Mouse (Mus musculus) limb, embryonic 12.5 days (tissue): ENCODE data around the gene AI413582. TPM values are rescaled to one million over a fixed set of nuclear protein-coding genes. Genes with fewer than 3 reads are reported as not detected.

Experiments
- ATAC-seq: fragments of 200-750 bp; cut with Nextera tagmentation; 2 replicates; pipeline ENCODE4 v1.8.0; 2017; ENCODE audit warnings: low read depth, moderate TSS enrichment; ENCODE audit not compliant: insufficient number of reproducible peaks, insufficient read depth, low FRiP score, low TSS enrichment
- H3K27ac ChIP-seq: fragments of 300-500 bp; sonication (generic); 2 replicates; pipeline ENCODE4 v1.5.1; 2016; ENCODE audit warnings: mild to moderate bottlenecking, moderate library complexity
- H3K27me3 ChIP-seq: fragments of 300-500 bp; sonication (generic); 2 replicates; pipeline ENCODE4 v1.6.1; 2016; ENCODE audit warnings: mild to moderate bottlenecking, moderate library complexity
- H3K36me3 ChIP-seq: fragments of 300-500 bp; sonication (generic); 2 replicates; pipeline ENCODE4 v1.6.1; 2016; ENCODE audit warnings: mild to moderate bottlenecking, moderate library complexity
- H3K4me1 ChIP-seq: fragments of 300-500 bp; sonication (generic); replicated peaks from 2 replicates; pipeline ENCODE4 v1.6.1; 2016
- H3K4me2 ChIP-seq: fragments of 300-500 bp; sonication (generic); 2 replicates; pipeline ENCODE4 v1.6.1; 2016; ENCODE audit warnings: mild to moderate bottlenecking, moderate library complexity
- H3K4me3 ChIP-seq: fragments of 300-500 bp; sonication (generic); replicated peaks from 2 replicates; pipeline ENCODE4 v1.5.1; 2016; ENCODE audit warnings: mild to moderate bottlenecking
- H3K9ac ChIP-seq: fragments of 300-500 bp; sonication (generic); replicated peaks from 2 replicates; pipeline ENCODE4 v1.6.1; 2016; ENCODE audit warnings: mild to moderate bottlenecking, moderate library complexity
- H3K9me3 ChIP-seq: fragments of 300-500 bp; sonication (generic); 2 replicates; pipeline ENCODE4 v1.6.1; 2016; ENCODE audit warnings: mild to moderate bottlenecking, moderate library complexity
- WGBS: fragments of 180-500 bp; shearing (Covaris S2); methylation state at CpG from one replicate; pipeline ENCODE4 v1.1.7; 2016; 5-methylcytosine and 5-hydroxymethylcytosine counted together
- polyA plus RNA-seq: library from polyadenylated mRNA; unstranded; fragments of >200 nt; fragmentation: Nextera tagmentation; extraction: Ambion mirVana; gene quantifications from 2 replicates; pipeline ENCODE4 v1.2.1, GENCODE M21; 2016

The AI413582 gene
- polyA plus RNA-seq, 1 experiment from 2014 or later: 16.6 TPM

- H3K9ac ChIP-seq: no peak overlapping the region
- WGBS: 4% methylated on average over 10 of the region's 10 CpGs
- H3K27me3 ChIP-seq: no peaks in the 10 kb centered on the region
- 0 out of 2 replicates have a peak, but pooled peaks cover 4% of the 10 kb centered on the region for H3K4me1 ChIP-seq
- H3K36me3 ChIP-seq: no peaks in the 10 kb centered on the region
- peak; percentile 44; the same call in 1 of the 2 replicates for ATAC-seq
- peak overlapping the region; percentile 13; the same call in 1 of the 2 replicates for H3K4me2 ChIP-seq
- no peak overlapping the region for H3K4me3 ChIP-seq
- H3K9me3 ChIP-seq: no peaks in the 10 kb centered on the region
- no peak overlapping the region for H3K27ac ChIP-seq
Observed at GRCm38 (mm10) chr17:27534718-27535117, 30.8 kb downstream of the AI413582 start.

- Histone ChIP-seq H3K27ac (no peak overlapping the region), H3K9ac (no peak overlapping the region), H3K4me3 (no peak overlapping the region), H3K4me1 (0 out of 2 replicates have a peak, but pooled peaks cover 4% of the 10 kb centered on the region), H3K27me3 (no peaks in the 10 kb centered on the region), H3K4me2 (no peak overlapping the region), H3K9me3 (no peaks in the 10 kb centered on the region), H3K36me3 (no peaks in the 10 kb centered on the region)
- WGBS: 88% methylated on average over 3 of the region's 3 CpGs
- no peak for ATAC-seq
Observed at GRCm38 (mm10) chr17:27533354-27533753, 32.2 kb downstream of the AI413582 start.

GRCm38 (mm10) chr17:27532095-27532494 is 33.5 kb downstream of the AI413582 start:
- H3K4me3 ChIP-seq: no peak overlapping the region
- H3K36me3 ChIP-seq: no peaks in the 10 kb centered on the region
- H3K27me3 ChIP-seq: no peaks in the 10 kb centered on the region
- H3K9me3 ChIP-seq: no peaks in the 10 kb centered on the region
- ATAC-seq: no peak
- WGBS: 89% methylated on average over 8 of the region's 8 CpGs
- H3K27ac ChIP-seq: no peak overlapping the region
- H3K4me1 ChIP-seq: 0 out of 2 replicates have a peak, but pooled peaks cover 4% of the 10 kb centered on the region
- H3K9ac ChIP-seq: no peak overlapping the region
- no peak overlapping the region for H3K4me2 ChIP-seq

GRCm38 (mm10) chr17:27528767-27529166 is 36.8 kb downstream of the AI413582 start:
- H3K9ac ChIP-seq: 0 out of 2 replicates have a peak overlapping the region, but pooled peaks have one; percentile 6
- H3K27ac ChIP-seq: no peak overlapping the region
- WGBS: 51% methylated on average over 5 of the region's 5 CpGs
- H3K9me3 ChIP-seq: no peaks in the 10 kb centered on the region
- no peaks in the 10 kb centered on the region for H3K4me1 ChIP-seq
- H3K27me3 ChIP-seq: no peaks in the 10 kb centered on the region
- no peaks in the 10 kb centered on the region for H3K36me3 ChIP-seq
- no peak overlapping the region for H3K4me2 ChIP-seq
- H3K4me3 ChIP-seq: no peak overlapping the region
- no peak for ATAC-seq

GRCm38 (mm10) chr17:27528030-27528429 is 37.5 kb downstream of the AI413582 start:
- H3K36me3 ChIP-seq: no peaks in the 10 kb centered on the region
- H3K27ac ChIP-seq: no peak overlapping the region
- no peak overlapping the region for H3K4me3 ChIP-seq
- H3K27me3 ChIP-seq: peaks cover 3% of the 10 kb centered on the region
- H3K9me3 ChIP-seq: no peaks in the 10 kb centered on the region
- WGBS: 59% methylated on average over 8 of the region's 8 CpGs
- no peaks in the 10 kb centered on the region for H3K4me1 ChIP-seq
- no peak overlapping the region for H3K9ac ChIP-seq
- H3K4me2 ChIP-seq: no peak overlapping the region
- no peak for ATAC-seq

- Histone ChIP-seq H3K36me3 (no peaks in the 10 kb centered on the region), H3K27me3 (peaks cover 10% of the 10 kb centered on the region), H3K4me3 (no peak overlapping the region), H3K9ac (no peak overlapping the region), H3K9me3 (no peaks in the 10 kb centered on the region), H3K27ac (no peak overlapping the region), H3K4me1 (no peaks in the 10 kb centered on the region), H3K4me2 (no peak overlapping the region)
- ATAC-seq: no peak
- WGBS: 81% methylated on average over 6 of the region's 6 CpGs
Observed at GRCm38 (mm10) chr17:27527188-27527587, 38.4 kb downstream of the AI413582 start.

- ATAC-seq: no peak
- peaks cover 6% of the 10 kb centered on the region; the same call in 1 of the 2 replicates for H3K4me1 ChIP-seq
- no peaks in the 10 kb centered on the region for H3K36me3 ChIP-seq
- H3K9ac ChIP-seq: no peak overlapping the region
- 53% methylated on average over 7 of the region's 7 CpGs for WGBS
- H3K27ac ChIP-seq: no peak overlapping the region
- no peak overlapping the region for H3K4me2 ChIP-seq
- H3K9me3 ChIP-seq: no peaks in the 10 kb centered on the region
- H3K4me3 ChIP-seq: no peak overlapping the region
- peaks cover 51% of the 10 kb centered on the region for H3K27me3 ChIP-seq
Observed at GRCm38 (mm10) chr17:27523121-27523520, 42.4 kb downstream of the AI413582 start.

- peaks cover 69% of the 10 kb centered on the region for H3K27me3 ChIP-seq
- WGBS: 71% methylated on average over 5 of the region's 5 CpGs
- no peak for ATAC-seq
- no peaks in the 10 kb centered on the region for H3K9me3 ChIP-seq
- H3K4me1 ChIP-seq: peaks cover 6% of the 10 kb centered on the region; the same call in 1 of the 2 replicates
- peak within 1 kb of the TSS; percentile 32; the same call in 1 of the 2 replicates for H3K4me2 ChIP-seq
- H3K9ac ChIP-seq: no peak within 1 kb of the TSS
- no peak within 1 kb of the TSS for H3K27ac ChIP-seq
- no peak within 1 kb of the TSS for H3K4me3 ChIP-seq
- H3K36me3 ChIP-seq: no peaks in the 10 kb centered on the region
Observed at GRCm38 (mm10) chr17:27521303-27521702, 44.3 kb downstream of the AI413582 start, which contains the start of gene Grm4. Gene Grm4, minus strand, starts transcription at chr17:27521403.

GRCm38 (mm10) chr17:27520557-27520956 is 45.0 kb downstream of the AI413582 start:
- no peak overlapping the region for H3K9ac ChIP-seq
- no peak overlapping the region for H3K27ac ChIP-seq
- H3K4me3 ChIP-seq: no peak overlapping the region
- peak overlapping the region; percentile 32; the same call in 1 of the 2 replicates for H3K4me2 ChIP-seq
- ATAC-seq: no peak
- under 1% methylated on average over 27 of the region's 27 CpGs for WGBS
- H3K9me3 ChIP-seq: no peaks in the 10 kb centered on the region
- peaks cover 74% of the 10 kb centered on the region for H3K27me3 ChIP-seq
- H3K4me1 ChIP-seq: peaks cover 6% of the 10 kb centered on the region; the same call in 1 of the 2 replicates
- no peaks in the 10 kb centered on the region for H3K36me3 ChIP-seq

- Histone ChIP-seq H3K27me3 (peaks cover 90% of the 10 kb centered on the region), H3K9me3 (no peaks in the 10 kb centered on the region), H3K4me1 (peaks cover 8% of the 10 kb centered on the region; the same call in 1 of the 2 replicates), H3K36me3 (no peaks in the 10 kb centered on the region), H3K4me3 (no peak overlapping the region), H3K9ac (no peak overlapping the region), H3K4me2 (no peak overlapping the region), H3K27ac (no peak overlapping the region)
- WGBS: 49% methylated on average over 15 of the region's 15 CpGs
- ATAC-seq: no peak
Observed at GRCm38 (mm10) chr17:27518700-27519595, 46.6 kb downstream of the AI413582 start.

- H3K36me3 ChIP-seq: no peaks in the 10 kb centered on the region
- WGBS: 26% methylated on average over 9 of the region's 9 CpGs
- peaks cover 97% of the 10 kb centered on the region for H3K27me3 ChIP-seq
- H3K9ac ChIP-seq: no peak overlapping the region
- H3K4me2 ChIP-seq: no peak overlapping the region
- H3K27ac ChIP-seq: no peak overlapping the region
- H3K9me3 ChIP-seq: no peaks in the 10 kb centered on the region
- no peak for ATAC-seq
- no peak overlapping the region for H3K4me3 ChIP-seq
- H3K4me1 ChIP-seq: peaks cover 15% of the 10 kb centered on the region
Observed at GRCm38 (mm10) chr17:27518296-27518695, 47.3 kb downstream of the AI413582 start.
